Mouse (Mus musculus): ENCODE data around the gene Efnb2.

DNA sequence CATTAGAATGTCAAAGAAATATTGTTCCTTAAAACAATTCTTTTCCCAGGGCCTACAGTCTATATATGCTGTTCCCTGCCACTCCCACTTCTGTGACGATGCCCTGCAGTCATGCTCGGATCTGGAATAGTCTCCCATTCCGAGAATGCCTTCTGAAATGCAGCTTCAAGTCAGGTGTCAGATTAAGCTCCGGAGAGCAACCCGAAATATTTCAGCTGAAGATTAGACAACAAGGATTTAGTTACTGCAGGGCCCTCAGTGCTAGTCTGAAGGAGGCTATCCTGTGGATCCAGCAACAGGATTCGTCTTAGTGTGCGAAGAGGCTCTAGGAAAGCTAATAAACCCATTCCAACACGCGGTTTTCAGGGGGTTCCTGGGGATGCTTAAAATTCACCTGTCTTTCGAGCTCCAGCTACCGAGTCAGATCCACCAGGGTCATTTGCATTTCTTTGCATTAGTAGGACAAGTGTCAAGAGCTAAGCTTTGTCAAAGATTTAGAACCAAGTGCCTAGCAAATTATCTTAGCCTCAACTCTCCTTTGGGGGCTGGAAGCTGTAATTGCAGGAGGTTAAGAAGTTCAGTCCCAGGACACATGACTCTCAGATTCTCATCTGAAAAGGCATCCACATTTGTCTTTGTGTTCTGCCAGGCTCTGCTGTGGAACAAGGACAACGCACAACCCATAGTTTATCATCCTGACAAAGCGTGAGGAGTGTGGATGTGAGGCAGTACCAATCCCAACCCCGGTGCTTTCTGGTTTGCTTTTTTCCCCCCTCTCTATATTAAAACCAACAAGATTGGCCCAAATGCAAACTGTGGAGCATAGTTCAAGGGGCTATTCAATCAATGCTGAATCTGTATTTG is 4.2 kb downstream of the Efnb2 start:
- no peak for TF ChIP-seq EP300 (IDR thresholded peaks at IDR 0.05; ENCODE audit: insufficient read depth, low read depth, low read length)
- TF ChIP-seq CTCF (IDR thresholded peaks at IDR 0.05), result no peak

Measured in heart, adult 2 months (tissue).